Mouse (Mus musculus): ENCODE measurements around the gene Dnttip1. TPM values are rescaled to one million over a fixed set of nuclear protein-coding genes. Genes with fewer than 3 reads are reported as not detected.
A peak's percentile ranks its signal among the peaks of the same experiment; 100 is the strongest.

Dnttip1 gene
- polyA plus RNA-seq, 2 experiments, result 26.0 to 36.7 TPM

DNA sequence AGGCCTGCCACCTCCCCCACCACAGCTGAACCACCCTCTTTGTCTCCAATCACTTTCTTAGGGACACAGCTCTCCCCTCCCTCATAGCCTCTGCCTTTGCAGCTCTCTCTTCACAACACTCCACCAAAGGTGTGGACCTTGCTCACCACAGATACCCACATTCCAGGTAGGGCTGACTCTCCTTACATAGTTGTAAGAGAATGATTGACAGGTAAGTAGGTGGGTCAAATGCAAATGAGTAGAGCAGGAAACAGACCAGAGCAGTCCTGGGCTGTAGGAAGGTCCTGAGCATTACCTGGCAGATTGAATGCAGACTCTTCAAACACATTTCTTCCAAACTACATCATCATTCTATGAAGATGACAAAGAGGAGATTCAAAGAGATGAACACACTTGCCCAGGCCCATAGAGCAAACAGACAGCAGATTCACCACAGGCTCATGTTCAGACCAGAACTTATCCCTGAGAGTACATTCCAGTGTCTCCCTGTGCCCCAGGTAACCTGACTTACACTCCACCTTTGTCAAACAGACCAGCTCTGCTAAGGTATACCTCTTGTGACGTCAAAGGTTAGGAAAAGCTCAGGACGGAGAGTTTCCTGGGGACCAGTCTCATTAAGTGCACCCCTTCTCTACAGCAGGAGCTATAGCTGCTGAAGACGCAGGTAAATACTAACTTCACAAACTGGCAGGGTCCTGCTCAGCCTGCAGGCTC lies 8.2 kb upstream of the Dnttip1 start:
- WGBS (ENCODE audit: insufficient replicate concordance), result 48% methylated on average over 3 of the region's 3 CpGs
- H3K27me3 ChIP-seq (ENCODE audit: control insufficient read depth, insufficient read depth, low read length), result no peaks in the 10 kb centered on the region; the same call in none of the 2 replicates
- H3K4me1 ChIP-seq (replicated peaks; ENCODE audit: control insufficient read depth in 2 of 2, insufficient read depth in 2 of 2, low read length in 1 of 2), result 0 out of 4 replicates have a peak, but pooled peaks cover 0 to 2% of the 10 kb centered on the region in 2 experiments
- H3K9me3 ChIP-seq (ENCODE audit: control insufficient read depth, low read length), result no peaks in the 10 kb centered on the region
- H3K9ac ChIP-seq (replicated peaks), result no peak overlapping the region
- H3K36me3 ChIP-seq (replicated peaks; ENCODE audit: control insufficient read depth, insufficient read depth, low read depth), result no peaks in the 10 kb centered on the region
- no peak for TF ChIP-seq EP300 (IDR thresholded peaks at IDR 0.05; ENCODE audit: low read depth)
- TF ChIP-seq CTCF (IDR thresholded peaks at IDR 0.05; ENCODE audit: low read depth), result no peak
- peak; percentile 17; the same call in 1 of the 2 replicates for ATAC-seq (ENCODE audit: insufficient read depth)
- H3K4me2 ChIP-seq (ENCODE audit: low read depth), result no peak overlapping the region
- H3K4me3 ChIP-seq (ENCODE audit: insufficient read depth in 1 of 2, low read depth in 2 of 2, low read length in 2 of 2), result no peak overlapping the region
- no peak overlapping the region for H3K27ac ChIP-seq
- DNase-seq (ENCODE audit: low read depth in 3 of 3, low spot score in 3 of 3), result no peak

DNA sequence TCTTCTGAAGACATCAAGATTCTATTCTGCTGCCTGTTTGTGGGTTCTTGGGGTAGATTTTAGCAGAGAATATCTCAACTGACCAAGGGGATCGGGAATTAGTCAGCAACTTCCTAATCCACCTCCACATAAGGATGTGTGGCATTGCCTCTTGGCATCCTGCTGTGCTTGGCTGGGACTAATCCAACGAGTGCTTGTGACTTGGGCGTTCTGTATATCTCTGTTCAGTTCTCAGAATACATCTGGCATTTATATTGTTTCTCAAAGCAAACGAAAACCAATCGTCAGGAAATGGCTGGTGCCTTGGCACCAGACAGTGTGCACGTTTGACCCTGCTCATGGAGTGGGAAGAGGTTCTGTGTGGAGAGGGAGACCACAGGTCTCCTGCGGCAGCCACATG lies 5.9 kb upstream of the Dnttip1 start:
- Histone ChIP-seq H3K27ac (no peak overlapping the region), H3K36me3 (replicated peaks; ENCODE audit: control insufficient read depth, insufficient read depth, low read depth) (no peaks in the 10 kb centered on the region), H3K4me3 (ENCODE audit: insufficient read depth in 1 of 2, low read depth in 2 of 2, low read length in 2 of 2) (no peak overlapping the region), H3K9me3 (ENCODE audit: control insufficient read depth, low read length) (no peaks in the 10 kb centered on the region), H3K4me1 (replicated peaks; ENCODE audit: control insufficient read depth in 2 of 2, insufficient read depth in 2 of 2, low read length in 1 of 2) (peaks cover 0 to 1% of the 10 kb centered on the region in 2 experiments; a peak in 3 of 4 replicates), H3K4me2 (ENCODE audit: low read depth) (no peak overlapping the region), H3K9ac (replicated peaks) (no peak overlapping the region), H3K27me3 (ENCODE audit: control insufficient read depth, insufficient read depth, low read length) (no peaks in the 10 kb centered on the region; the same call in none of the 2 replicates)
- TF ChIP-seq EP300 (IDR thresholded peaks at IDR 0.05; ENCODE audit: low read depth), result no peak
- no peak for TF ChIP-seq CTCF (IDR thresholded peaks at IDR 0.05; ENCODE audit: low read depth)
- 46% methylated on average over 7 of the region's 7 CpGs for WGBS (ENCODE audit: insufficient replicate concordance)
- DNase-seq (ENCODE audit: low read depth in 3 of 3, low spot score in 3 of 3), result no peak
- ATAC-seq (ENCODE audit: insufficient read depth), result no peak

DNA sequence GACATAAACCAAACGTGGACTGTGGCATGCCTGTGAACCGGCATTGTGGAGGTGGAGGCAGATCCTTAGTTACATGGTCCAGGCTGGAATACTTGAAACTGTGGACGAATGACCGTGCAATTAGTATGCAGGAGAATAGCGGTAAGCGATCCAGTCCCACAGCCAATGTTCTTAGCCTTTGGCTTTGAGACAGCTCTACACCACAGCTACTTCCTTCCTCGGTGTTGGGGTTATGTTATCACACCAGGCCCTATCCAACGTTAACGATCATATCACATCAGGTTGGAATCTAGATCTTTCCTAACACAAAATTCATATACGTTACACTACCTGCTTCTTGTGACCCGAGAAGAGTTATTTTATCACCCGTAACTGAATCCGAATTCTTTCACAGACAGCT lies 796 bp upstream of the Dnttip1 start:
- Histone ChIP-seq H3K9me3 (ENCODE audit: control insufficient read depth, low read length) (no peaks in the 10 kb centered on the region), H3K4me1 (replicated peaks; ENCODE audit: control insufficient read depth in 2 of 2, insufficient read depth in 2 of 2, low read length in 1 of 2) (peaks cover 10 to 20% of the 10 kb centered on the region in 2 experiments; a peak in 3 of 4 replicates)
- WGBS (ENCODE audit: insufficient replicate concordance), result 43% methylated on average over 13 of the region's 13 CpGs

DNA sequence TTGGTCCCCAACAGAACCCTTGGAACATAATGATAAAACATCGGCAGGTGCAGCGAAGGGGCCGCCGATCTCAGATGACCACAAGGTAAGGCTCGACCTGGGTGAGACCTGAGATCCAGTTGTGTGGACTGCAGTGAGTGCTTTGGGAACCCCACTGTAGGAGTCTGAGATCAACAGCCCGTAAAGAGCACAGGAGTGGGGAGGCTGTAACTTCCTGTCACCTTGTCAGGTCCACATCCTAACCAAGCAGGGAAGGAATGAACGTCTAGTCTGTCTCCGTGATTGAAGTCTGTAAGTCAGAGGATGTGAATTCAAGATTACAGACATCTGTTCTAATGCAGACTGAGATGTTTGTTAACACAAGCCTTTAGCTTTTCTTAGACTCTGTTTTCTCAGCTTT lies 910 bp downstream of the Dnttip1 start:
- ATAC-seq (ENCODE audit: insufficient read depth) (peak; percentile 19; the same call in 1 of the 2 replicates), DNase-seq (ENCODE audit: low read depth in 3 of 3, low spot score in 3 of 3) (no peak)
- Histone ChIP-seq H3K4me3 (ENCODE audit: insufficient read depth in 1 of 2, low read depth in 2 of 2, low read length in 2 of 2) (peak overlapping the region; percentile 97 to 99), H3K27me3 (ENCODE audit: control insufficient read depth, insufficient read depth, low read length) (no peaks in the 10 kb centered on the region; the same call in 1 of the 2 replicates), H3K4me1 (replicated peaks; ENCODE audit: control insufficient read depth in 2 of 2, insufficient read depth in 2 of 2, low read length in 1 of 2) (peaks cover 10 to 20% of the 10 kb centered on the region in 2 experiments; a peak in 3 of 4 replicates), H3K4me2 (ENCODE audit: low read depth) (peak overlapping the region; percentile 90), H3K36me3 (replicated peaks; ENCODE audit: control insufficient read depth, insufficient read depth, low read depth) (peaks cover 42% of the 10 kb centered on the region), H3K9ac (replicated peaks) (peak overlapping the region; percentile 98), H3K27ac (peak overlapping the region; percentile 87), H3K9me3 (ENCODE audit: control insufficient read depth, low read length) (no peaks in the 10 kb centered on the region)
- WGBS (ENCODE audit: insufficient replicate concordance), result 37% methylated on average over 8 of the region's 8 CpGs
- TF ChIP-seq EP300 (IDR thresholded peaks at IDR 0.05; ENCODE audit: low read depth) (no peak), CTCF (IDR thresholded peaks at IDR 0.05; ENCODE audit: low read depth) (no peak)

More for the DNA sequence above, 796 bp upstream of the Dnttip1 start:
- H3K27me3 ChIP-seq (ENCODE audit: control insufficient read depth, insufficient read depth, low read length), result no peaks in the 10 kb centered on the region; the same call in none of the 2 replicates
- no peak for TF ChIP-seq CTCF (IDR thresholded peaks at IDR 0.05; ENCODE audit: low read depth)
- TF ChIP-seq EP300 (IDR thresholded peaks at IDR 0.05; ENCODE audit: low read depth), result no peak
- peak overlapping the region; percentile 90 for H3K4me2 ChIP-seq (ENCODE audit: low read depth)
- H3K4me3 ChIP-seq (ENCODE audit: insufficient read depth in 1 of 2, low read depth in 2 of 2, low read length in 2 of 2), result peak overlapping the region; percentile 97 to 99
- H3K9ac ChIP-seq (replicated peaks), result peak overlapping the region; percentile 98
- no peak overlapping the region for H3K27ac ChIP-seq
- DNase-seq (ENCODE audit: low read depth in 3 of 3, low spot score in 3 of 3), result no peak
- no peak for ATAC-seq (ENCODE audit: insufficient read depth)
- peaks cover 27% of the 10 kb centered on the region for H3K36me3 ChIP-seq (replicated peaks; ENCODE audit: control insufficient read depth, insufficient read depth, low read depth)

DNA sequence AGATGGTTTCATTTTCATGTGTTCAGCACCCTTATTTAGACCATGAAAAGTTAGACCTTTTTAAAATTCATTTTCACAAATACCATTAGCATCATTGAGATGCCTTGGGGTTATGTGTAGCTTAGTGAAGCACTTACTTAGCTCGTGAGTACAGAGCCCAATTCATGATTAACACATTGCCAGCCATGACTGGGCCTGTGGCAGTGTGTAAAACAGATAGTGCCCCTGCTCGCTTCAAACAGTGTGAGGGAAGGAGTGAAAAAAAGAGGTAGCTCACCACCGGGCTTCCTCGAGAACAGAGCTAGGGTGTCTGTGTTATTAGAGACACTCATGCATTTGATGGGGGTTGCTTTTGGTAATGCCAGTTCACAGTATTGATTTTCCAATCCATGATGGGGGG lies 2.4 kb downstream of the Dnttip1 start:
- H3K4me2 ChIP-seq (ENCODE audit: low read depth), result peak overlapping the region; percentile 90
- no peaks in the 10 kb centered on the region for H3K9me3 ChIP-seq (ENCODE audit: control insufficient read depth, low read length)
- peak in 1 of 3 experiments; percentile 35 for DNase-seq (ENCODE audit: low read depth in 3 of 3, low spot score in 3 of 3)
- TF ChIP-seq CTCF (IDR thresholded peaks at IDR 0.05; ENCODE audit: low read depth), result no peak
- peak; percentile 54 for TF ChIP-seq EP300 (IDR thresholded peaks at IDR 0.05; ENCODE audit: low read depth)
- H3K9ac ChIP-seq (replicated peaks), result peak overlapping the region; percentile 48
- peak overlapping the region in 1 of 2 experiments; percentile 21; a peak in 2 of 4 replicates for H3K4me3 ChIP-seq (ENCODE audit: insufficient read depth in 1 of 2, low read depth in 2 of 2, low read length in 2 of 2)
- H3K36me3 ChIP-seq (replicated peaks; ENCODE audit: control insufficient read depth, insufficient read depth, low read depth), result peaks cover 56% of the 10 kb centered on the region
- 61% methylated on average over 4 of the region's 4 CpGs for WGBS (ENCODE audit: insufficient replicate concordance)
- no peaks in the 10 kb centered on the region; the same call in 1 of the 2 replicates for H3K27me3 ChIP-seq (ENCODE audit: control insufficient read depth, insufficient read depth, low read length)
- peak overlapping the region; percentile 64 for H3K27ac ChIP-seq
- H3K4me1 ChIP-seq (replicated peaks; ENCODE audit: control insufficient read depth in 2 of 2, insufficient read depth in 2 of 2, low read length in 1 of 2), result peaks cover 10 to 22% of the 10 kb centered on the region in 2 experiments; a peak in 3 of 4 replicates
- peak; percentile 31 for ATAC-seq (ENCODE audit: insufficient read depth)

Data from liver, embryonic 14.5 days (tissue).